Mouse (Mus musculus) intestine, embryonic 16.5 days (tissue): ENCODE measurements at regions not wholly inside any gene's neighbourhood (a gene's known extent, or its start where the extent isn't known, plus 50 kb on each side); places are given as distances from the start of the nearest gene placed in this dataset.

Experiments used
- ATAC-seq: fragments of 200-750 bp; cut with Nextera tagmentation; 2 replicates; pipeline ENCODE4 v1.8.0; 2017; ENCODE audit warnings: moderate TSS enrichment, moderate library complexity
- H3K27ac ChIP-seq: fragments of 300-500 bp; sonication (generic); 2 replicates; pipeline ENCODE4 v1.5.1; 2014; ENCODE audit warnings: mild to moderate bottlenecking, low read length
- H3K27me3 ChIP-seq: fragments of 300-500 bp; sonication (generic); replicated peaks from 2 replicates; pipeline ENCODE4 v1.6.1; 2014; ENCODE audit warnings: low read length, control low read depth, mixed read lengths; ENCODE audit not compliant: control insufficient read depth, insufficient read depth
- H3K36me3 ChIP-seq: fragments of 300-500 bp; sonication (generic); 2 replicates; pipeline ENCODE4 v1.6.1; 2014; ENCODE audit warnings: low read length, control low read depth; ENCODE audit not compliant: control insufficient read depth, insufficient read depth
- H3K4me1 ChIP-seq: fragments of 300-500 bp; sonication (generic); 2 replicates; pipeline ENCODE4 v1.6.1; 2014; ENCODE audit warnings: low read length, control low read depth, mixed read lengths; ENCODE audit not compliant: control insufficient read depth, insufficient read depth
- H3K4me2 ChIP-seq: fragments of 300-500 bp; sonication (generic); 2 replicates; pipeline ENCODE4 v1.6.1; 2014; ENCODE audit warnings: low read depth, low read length, control low read depth
- H3K4me3 ChIP-seq: fragments of 300-500 bp; sonication (generic); 2 replicates; pipeline ENCODE4 v1.5.1; 2014; ENCODE audit warnings: mild to moderate bottlenecking, low read length
- H3K9ac ChIP-seq: fragments of 300-500 bp; sonication (generic); 2 replicates; pipeline ENCODE4 v1.6.1; 2014; ENCODE audit warnings: low read depth, low read length
- H3K9me3 ChIP-seq: fragments of 300-500 bp; sonication (generic); 2 replicates; pipeline ENCODE4 v1.6.1; 2016; ENCODE audit warnings: low read length, control low read depth; ENCODE audit not compliant: control insufficient read depth
- WGBS: fragments of 180-500 bp; shearing (Covaris S2); extraction: QIAGEN DNeasy Blood & Tissue Kit; methylation state at CpG from one replicate; pipeline ENCODE4 v1.1.7; 2014; 5-methylcytosine and 5-hydroxymethylcytosine counted together

GRCm38 (mm10) chr16:63094126-63094840, 240.2 kb downstream of the Pros1 start:
- Histone ChIP-seq H3K4me3 (no peak overlapping the region), H3K9me3 (no peaks in the 10 kb centered on the region), H3K36me3 (no peaks in the 10 kb centered on the region), H3K4me1 (no peaks in the 10 kb centered on the region), H3K27ac (no peak overlapping the region), H3K9ac (no peak overlapping the region), H3K27me3 (no peaks in the 10 kb centered on the region), H3K4me2 (no peak overlapping the region)
- ATAC-seq = no peak
- WGBS = 71% methylated on average over 5 of the region's 5 CpGs

DNA sequence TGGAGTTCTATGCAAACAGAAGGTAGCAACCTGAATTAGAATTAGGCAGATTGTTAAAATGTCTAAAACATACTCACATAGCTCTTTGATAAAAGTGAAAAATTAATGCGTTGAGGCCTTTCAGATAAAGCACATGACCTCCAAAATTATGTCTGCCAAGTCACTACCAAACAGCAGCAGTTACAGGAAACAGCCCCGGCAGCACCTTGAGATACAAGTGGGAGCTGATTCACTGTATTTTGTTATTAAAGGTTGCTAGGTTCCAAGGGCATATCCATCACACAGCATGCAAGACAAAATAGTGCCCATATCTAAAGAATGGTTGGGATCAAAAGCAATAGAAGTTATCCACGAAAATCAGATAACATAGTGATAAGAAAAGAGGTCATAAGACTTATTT, 248.3 kb downstream of the Pros1 start:
- H3K4me2 ChIP-seq = no peak overlapping the region
- no peaks in the 10 kb centered on the region for H3K4me1 ChIP-seq
- ATAC-seq = no peak
- no peak overlapping the region for H3K9ac ChIP-seq
- WGBS = 82% methylated on average over 3 of the region's 3 CpGs
- no peaks in the 10 kb centered on the region for H3K9me3 ChIP-seq
- H3K27ac ChIP-seq = no peak overlapping the region
- H3K27me3 ChIP-seq = no peaks in the 10 kb centered on the region
- H3K36me3 ChIP-seq = no peaks in the 10 kb centered on the region
- H3K4me3 ChIP-seq = no peak overlapping the region

- no peak; the same call in 1 of the 2 replicates for ATAC-seq
- H3K4me1 ChIP-seq = no peaks in the 10 kb centered on the region
- WGBS = 79% methylated on average over 1 of the region's 1 CpGs
- no peaks in the 10 kb centered on the region for H3K27me3 ChIP-seq
- H3K9ac ChIP-seq = no peak overlapping the region
- H3K4me3 ChIP-seq = no peak overlapping the region
- H3K36me3 ChIP-seq = no peaks in the 10 kb centered on the region
- no peaks in the 10 kb centered on the region for H3K9me3 ChIP-seq
- H3K4me2 ChIP-seq = no peak overlapping the region
- no peak overlapping the region for H3K27ac ChIP-seq
Measured at GRCm38 (mm10) chr16:63102930-63103329, 248.8 kb downstream of the Pros1 start.

DNA sequence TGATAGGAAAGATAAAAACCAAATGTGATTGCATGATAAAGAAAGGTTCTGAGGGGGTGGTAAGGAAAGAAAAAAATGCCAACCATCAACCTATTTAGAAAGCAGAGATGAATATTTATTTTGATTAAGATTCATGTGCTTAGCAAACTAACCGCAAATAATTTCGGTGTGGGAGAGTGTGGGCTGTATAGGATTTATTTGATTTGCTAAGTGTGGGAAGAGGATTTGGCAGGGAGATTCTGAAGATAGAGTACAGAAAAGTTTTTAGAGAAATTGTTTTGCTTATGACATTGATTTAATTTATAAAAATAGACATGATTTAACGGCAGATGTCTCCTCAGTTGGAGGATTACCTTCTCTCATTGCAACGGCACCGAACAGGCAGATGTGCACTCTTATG, 250.3 kb downstream of the Pros1 start:
- H3K9me3 ChIP-seq = no peaks in the 10 kb centered on the region
- no peaks in the 10 kb centered on the region for H3K27me3 ChIP-seq
- H3K4me2 ChIP-seq = no peak overlapping the region
- no peak for ATAC-seq
- no peaks in the 10 kb centered on the region for H3K36me3 ChIP-seq
- no peak overlapping the region for H3K9ac ChIP-seq
- no peaks in the 10 kb centered on the region for H3K4me1 ChIP-seq
- H3K4me3 ChIP-seq = no peak overlapping the region
- peak overlapping the region; percentile 15; the same call in 1 of the 2 replicates for H3K27ac ChIP-seq
- 63% methylated on average over 5 of the region's 5 CpGs for WGBS

- no peak overlapping the region for H3K4me3 ChIP-seq
- H3K4me2 ChIP-seq = no peak overlapping the region
- ATAC-seq = peak; percentile 56; the same call in 1 of the 2 replicates
- H3K27ac ChIP-seq = peak overlapping the region; percentile 15
- no peaks in the 10 kb centered on the region for H3K36me3 ChIP-seq
- 48% methylated on average over 11 of the region's 11 CpGs for WGBS
- no peaks in the 10 kb centered on the region for H3K9me3 ChIP-seq
- H3K9ac ChIP-seq = no peak overlapping the region
- no peaks in the 10 kb centered on the region for H3K27me3 ChIP-seq
- H3K4me1 ChIP-seq = no peaks in the 10 kb centered on the region
Measured at GRCm38 (mm10) chr16:63104938-63105714, 251.0 kb downstream of the Pros1 start.

- Histone ChIP-seq H3K9ac (no peak overlapping the region), H3K9me3 (no peaks in the 10 kb centered on the region), H3K27ac (no peak overlapping the region), H3K4me3 (no peak overlapping the region), H3K4me2 (no peak overlapping the region), H3K27me3 (no peaks in the 10 kb centered on the region), H3K4me1 (no peaks in the 10 kb centered on the region), H3K36me3 (no peaks in the 10 kb centered on the region)
- ATAC-seq = no peak
- 68% methylated on average over 2 of the region's 2 CpGs for WGBS
Measured at GRCm38 (mm10) chr16:63116456-63116855, 262.3 kb downstream of the Pros1 start.

- H3K4me3 ChIP-seq = no peak overlapping the region
- no peak overlapping the region for H3K4me2 ChIP-seq
- 77% methylated on average over 7 of the region's 7 CpGs for WGBS
- no peaks in the 10 kb centered on the region for H3K36me3 ChIP-seq
- no peaks in the 10 kb centered on the region for H3K27me3 ChIP-seq
- no peaks in the 10 kb centered on the region for H3K4me1 ChIP-seq
- no peak overlapping the region for H3K27ac ChIP-seq
- H3K9me3 ChIP-seq = no peaks in the 10 kb centered on the region
- no peak overlapping the region for H3K9ac ChIP-seq
- no peak for ATAC-seq
Measured at GRCm38 (mm10) chr16:63118721-63119120, 264.6 kb downstream of the Pros1 start.

- Histone ChIP-seq H3K9me3 (no peaks in the 10 kb centered on the region), H3K27me3 (no peaks in the 10 kb centered on the region), H3K4me1 (no peaks in the 10 kb centered on the region), H3K4me2 (no peak overlapping the region), H3K4me3 (no peak overlapping the region), H3K27ac (no peak overlapping the region), H3K36me3 (no peaks in the 10 kb centered on the region), H3K9ac (no peak overlapping the region)
- no peak for ATAC-seq
- WGBS = 54% methylated on average over 3 of the region's 3 CpGs
Measured at GRCm38 (mm10) chr16:63143851-63144250, 289.7 kb downstream of the Pros1 start.

DNA sequence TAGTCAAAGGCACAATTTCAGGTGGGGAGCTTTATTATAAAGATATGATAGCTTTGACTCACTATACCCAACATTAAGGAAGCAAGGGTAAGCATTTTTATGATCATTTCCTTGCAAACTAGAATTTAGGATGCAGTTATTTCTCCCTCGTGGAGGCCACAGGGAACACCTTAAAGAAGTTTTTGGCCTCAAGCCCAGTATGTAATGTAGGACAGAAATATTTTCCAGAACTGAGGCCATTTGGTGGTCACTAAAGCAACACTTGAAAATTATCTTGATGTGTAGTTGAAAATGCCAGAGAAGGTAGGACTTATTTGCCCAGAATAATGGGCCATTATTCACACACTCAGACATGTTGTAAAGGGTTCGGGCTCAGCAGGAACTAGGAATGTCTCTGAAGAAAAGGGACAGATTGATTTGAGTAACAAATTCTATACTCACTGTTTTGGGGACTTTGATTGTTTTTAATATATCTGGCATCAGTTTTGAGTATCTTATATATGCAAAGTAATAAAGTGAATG, 301.3 kb downstream of the Pros1 start:
- H3K27me3 ChIP-seq = no peaks in the 10 kb centered on the region
- WGBS = 56% methylated on average over 2 of the region's 2 CpGs
- no peak overlapping the region for H3K9ac ChIP-seq
- no peaks in the 10 kb centered on the region for H3K9me3 ChIP-seq
- H3K36me3 ChIP-seq = no peaks in the 10 kb centered on the region
- H3K4me3 ChIP-seq = no peak overlapping the region
- H3K4me2 ChIP-seq = no peak overlapping the region
- H3K27ac ChIP-seq = no peak overlapping the region
- H3K4me1 ChIP-seq = no peaks in the 10 kb centered on the region
- no peak for ATAC-seq
